Mouse (Mus musculus) heart, adult 9 months (tissue): ENCODE data around the gene Igsf8.

Experiments
- DNase-seq, 2 experiments: peaks; one replicate each; pipeline ENCODE4 v3.0.0; 2022; ENCODE audit warnings: low spot score in 2 of 2

Igsf8 gene

GRCm38 (mm10) chr1:172323298-172323697 is 61.9 kb downstream of the Igsf8 start:
- no peak for DNase-seq

- no peak for DNase-seq
Measured at GRCm38 (mm10) chr1:172323801-172324359, 62.4 kb downstream of the Igsf8 start.

GRCm38 (mm10) chr1:172324725-172325124 is 63.3 kb downstream of the Igsf8 start:
- DNase-seq, result peak; percentile 49 to 65

DNA sequence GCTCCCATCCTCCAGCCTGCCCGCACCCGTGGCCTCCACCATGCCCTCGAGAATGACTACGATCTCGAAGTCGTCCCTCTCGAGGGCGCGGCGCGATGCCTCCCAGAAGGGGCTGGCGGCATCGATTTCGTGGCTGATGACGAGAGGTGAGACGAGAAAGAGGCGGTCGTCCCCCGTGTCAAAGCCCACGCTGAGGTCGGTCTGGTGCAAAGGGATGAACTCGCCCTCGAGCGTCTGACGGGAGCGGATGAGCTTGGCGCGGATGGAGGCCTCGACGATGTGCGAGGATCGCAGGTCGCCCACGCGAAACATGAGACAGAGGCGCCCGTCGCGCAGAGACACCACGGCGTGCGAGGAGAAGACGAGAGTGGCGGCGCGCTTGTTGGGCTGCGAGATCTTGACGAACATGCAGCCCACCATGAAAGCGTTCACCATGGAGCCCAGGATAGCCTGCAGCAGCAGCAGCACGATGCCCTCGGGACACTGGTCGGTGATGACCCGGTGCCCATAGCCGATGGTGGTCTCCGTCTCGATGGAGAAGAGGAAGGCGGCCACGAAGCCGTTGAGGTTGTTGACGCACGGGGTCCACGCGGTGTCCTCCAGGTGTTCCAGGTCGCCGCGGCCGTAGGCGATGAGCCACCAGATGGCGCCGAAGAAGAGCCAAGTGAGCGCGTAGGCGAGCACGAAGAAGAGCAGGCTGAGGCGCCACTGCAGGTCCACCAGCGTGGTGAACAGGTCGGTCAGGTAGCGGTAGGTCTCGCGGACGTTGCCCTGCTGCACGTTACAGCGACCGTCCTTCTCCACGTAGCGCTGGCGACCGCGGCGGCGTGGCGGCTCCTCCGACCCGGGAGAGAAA is 64.5 kb downstream of the Igsf8 start:
- peak in 1 of 2 experiments; percentile 33 for DNase-seq

- no peak for DNase-seq
Measured at GRCm38 (mm10) chr1:172326684-172327083, 65.2 kb downstream of the Igsf8 start.

DNA sequence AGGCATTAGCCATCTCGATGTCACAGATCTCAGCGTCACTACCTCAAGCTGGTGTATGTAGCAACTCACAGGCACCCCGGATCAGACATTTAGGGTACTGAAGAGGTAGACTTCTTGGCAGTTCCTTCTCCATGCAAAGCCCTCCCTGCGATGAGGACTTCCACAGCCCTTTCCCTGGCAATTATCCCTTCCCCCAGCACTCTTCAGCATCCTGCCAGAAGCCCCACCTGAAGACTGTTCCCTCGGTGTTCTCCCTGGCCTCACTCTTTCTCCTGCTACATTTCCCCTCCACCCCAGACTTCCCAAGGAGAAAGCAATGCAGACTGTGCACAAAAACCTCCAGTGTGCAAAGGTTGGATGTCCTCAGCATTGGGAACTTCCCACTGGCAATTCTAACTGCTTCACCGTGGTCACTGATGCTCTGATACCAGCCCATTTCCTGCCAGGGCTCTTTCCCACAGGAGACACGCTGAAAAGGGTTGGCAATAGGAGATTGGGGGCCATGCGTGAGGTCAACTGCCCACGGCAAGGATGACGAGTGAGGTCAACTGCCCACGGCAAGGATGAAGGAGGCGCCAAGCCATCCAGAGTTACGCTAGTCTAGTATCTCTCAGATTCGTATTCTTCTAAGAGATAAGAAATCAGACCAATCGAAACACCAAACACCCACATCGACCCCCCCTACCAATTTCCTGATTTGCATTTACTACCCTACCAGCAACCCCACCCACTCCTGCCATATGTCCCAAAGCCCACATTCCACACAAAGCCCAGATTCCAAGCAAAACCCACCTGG is 66.0 kb downstream of the Igsf8 start:
- DNase-seq, result no peak

- no peak for DNase-seq
Measured at GRCm38 (mm10) chr1:172328041-172328440, 66.6 kb downstream of the Igsf8 start.

DNA sequence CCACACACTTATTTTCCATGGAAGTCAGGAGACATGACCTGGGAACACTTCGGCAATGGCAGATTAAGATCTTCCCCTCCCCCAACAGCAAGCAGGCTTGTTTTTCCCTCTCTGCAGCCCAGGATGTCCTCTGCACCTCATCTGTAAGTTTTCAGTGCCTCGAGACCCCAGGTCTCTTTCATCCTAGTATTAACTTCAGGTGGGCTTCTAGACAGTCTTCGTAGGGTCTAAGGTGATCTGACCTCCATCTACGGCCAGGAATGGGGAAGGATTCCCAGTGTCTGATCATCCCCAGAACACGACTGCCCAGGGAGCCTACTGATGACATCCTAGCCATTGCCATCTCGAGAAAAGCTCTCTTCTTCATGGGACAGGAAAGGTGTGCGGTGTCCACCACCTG is 67.0 kb downstream of the Igsf8 start:
- DNase-seq, result no peak

- DNase-seq, result no peak
Measured at GRCm38 (mm10) chr1:172329131-172329530, 67.7 kb downstream of the Igsf8 start, which contains the start of gene Kcnj9. Kcnj9 (minus strand) TSS chr1:172329318.

GRCm38 (mm10) chr1:172329616-172330015 is 68.2 kb downstream of the Igsf8 start:
- DNase-seq, result no peak

DNA sequence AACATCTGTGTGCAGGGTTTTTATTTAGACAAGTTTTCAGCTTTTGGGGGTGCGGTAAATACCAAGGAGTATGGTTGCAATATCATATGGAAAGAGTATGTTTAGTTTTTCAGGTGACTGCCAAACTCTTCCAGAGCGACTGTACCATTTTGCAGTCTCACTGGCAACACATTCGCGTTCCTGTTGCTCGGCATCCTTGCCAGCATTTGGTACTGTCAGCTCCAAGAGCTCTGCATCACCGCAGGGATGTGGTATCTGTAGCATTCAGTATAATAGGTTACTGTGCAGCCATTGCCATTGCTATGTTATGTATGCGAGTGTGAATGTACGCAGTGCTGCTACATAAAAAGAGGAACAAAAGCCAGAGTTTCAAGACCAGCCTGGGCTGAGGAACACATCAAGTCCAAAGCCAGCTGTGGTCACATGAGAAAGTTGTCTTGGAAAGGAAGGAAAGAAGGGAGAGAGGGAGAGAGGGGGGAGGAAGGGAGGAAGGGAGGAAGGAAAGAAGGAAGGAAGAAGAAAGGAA is 70.0 kb downstream of the Igsf8 start:
- no peak for DNase-seq

DNA sequence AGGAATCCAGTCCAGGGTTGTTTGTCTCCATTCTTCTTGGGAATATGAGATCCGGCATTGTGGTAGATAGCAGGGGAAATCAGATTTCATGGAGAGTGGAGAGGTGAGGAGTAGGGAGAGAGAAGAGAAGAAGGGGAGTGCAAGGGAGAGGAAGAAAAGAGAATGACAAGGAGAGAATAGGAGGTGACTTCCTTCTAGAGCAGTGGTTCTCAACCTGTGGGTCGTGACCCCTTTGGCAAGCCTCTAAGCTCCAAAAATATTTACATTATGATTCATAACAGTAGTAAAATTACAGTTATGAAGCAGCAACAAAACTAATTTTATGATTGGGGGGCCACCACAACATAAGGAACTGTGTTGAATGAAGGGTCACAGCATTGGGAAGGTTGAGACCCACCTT is 71.5 kb downstream of the Igsf8 start:
- DNase-seq, result no peak

GRCm38 (mm10) chr1:172333512-172333911 is 72.1 kb downstream of the Igsf8 start:
- DNase-seq, result no peak

- DNase-seq, result no peak
Measured at GRCm38 (mm10) chr1:172335804-172336203, 74.4 kb downstream of the Igsf8 start.

DNA sequence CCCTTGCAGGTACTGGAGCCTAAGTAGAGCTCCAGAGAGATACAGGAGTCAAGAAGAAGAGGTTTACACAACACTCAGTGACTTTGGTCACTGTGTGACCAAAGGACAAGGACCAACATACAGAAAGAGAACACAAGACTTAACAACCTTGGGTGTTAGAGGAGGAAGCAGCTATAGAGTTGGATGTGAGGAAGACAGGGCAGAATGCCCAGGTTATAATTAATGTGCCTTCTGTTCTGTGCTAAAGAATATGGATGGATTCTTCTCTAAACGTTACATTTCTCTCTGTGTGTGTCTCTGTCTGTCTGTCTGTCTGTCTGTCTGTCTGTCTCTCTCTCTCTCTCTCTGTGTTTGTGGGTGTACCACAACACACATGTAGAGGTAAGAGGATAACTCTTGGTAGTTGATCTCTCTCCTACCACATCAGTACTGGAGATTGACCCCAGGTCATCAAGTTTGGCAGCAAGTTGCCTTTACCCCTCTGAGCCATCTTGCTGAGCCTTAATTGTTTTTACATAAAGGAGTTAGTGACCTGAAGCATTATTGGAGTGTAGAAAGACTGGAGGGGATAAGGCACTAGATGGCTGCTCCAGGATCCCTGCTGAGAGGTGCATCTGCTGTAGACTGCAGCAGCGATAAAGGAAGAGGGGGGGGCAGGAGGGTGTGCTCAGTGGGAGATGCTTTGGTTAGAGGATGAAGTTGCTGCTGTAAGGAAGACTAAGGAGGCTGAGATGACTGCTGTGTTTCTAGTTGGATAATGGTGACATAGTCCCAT is 76.2 kb downstream of the Igsf8 start:
- no peak for DNase-seq

GRCm38 (mm10) chr1:172340729-172341321 is 79.4 kb downstream of the Igsf8 start, which contains the start of gene Kcnj10:
Kcnj10 (plus strand) TSS chr1:172341210.
- DNase-seq, result peak; percentile 33 to 52

GRCm38 (mm10) chr1:172341386-172341785 is 79.9 kb downstream of the Igsf8 start:
- DNase-seq, result no peak

GRCm38 (mm10) chr1:172342729-172343128 is 81.3 kb downstream of the Igsf8 start:
- no peak for DNase-seq

DNA sequence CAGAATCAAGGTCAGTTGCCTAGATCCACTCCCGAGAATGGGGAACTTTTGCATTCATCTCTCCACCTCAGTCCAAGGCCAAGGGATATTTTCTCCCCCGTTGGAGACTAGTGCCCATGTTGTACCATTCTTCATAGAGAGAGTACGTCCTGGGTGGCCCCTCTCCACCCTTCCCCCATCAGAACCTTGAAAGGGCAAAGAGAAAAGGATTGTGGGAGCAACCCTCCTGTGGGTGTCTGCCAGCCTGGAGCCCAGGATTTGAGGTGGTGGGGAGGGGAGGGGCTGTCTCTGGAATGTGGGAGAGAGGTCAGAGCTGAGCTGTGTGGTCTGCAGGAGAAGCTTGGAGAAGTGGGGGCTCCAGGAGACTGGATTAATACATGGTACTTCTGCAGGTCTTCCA is 82.5 kb downstream of the Igsf8 start:
- DNase-seq, result no peak

DNA sequence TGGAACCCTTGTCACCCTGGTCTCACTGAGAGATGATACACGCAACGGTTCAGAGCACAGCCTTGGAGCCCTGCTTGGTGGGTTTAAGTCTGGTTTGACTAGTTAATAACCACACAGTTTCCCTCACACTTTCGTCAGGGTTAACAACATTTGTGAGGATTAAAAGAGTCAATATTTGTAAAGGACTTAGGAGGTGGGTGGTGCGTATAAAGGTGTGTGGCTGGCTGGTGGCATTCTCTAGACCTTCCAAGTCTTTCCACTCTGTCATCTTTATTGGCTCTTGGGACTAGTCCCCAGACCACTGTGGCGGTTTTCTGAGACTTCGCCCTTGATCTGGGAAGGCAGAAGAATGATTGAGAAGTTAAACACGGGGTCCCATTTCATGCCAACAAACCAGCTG is 83.4 kb downstream of the Igsf8 start:
- no peak for DNase-seq

- DNase-seq, result no peak
Measured at GRCm38 (mm10) chr1:172346707-172347106, 85.3 kb downstream of the Igsf8 start.
